Mouse (Mus musculus): ENCODE results near the gene Sh3glb1.

Sh3glb1 gene

DNA sequence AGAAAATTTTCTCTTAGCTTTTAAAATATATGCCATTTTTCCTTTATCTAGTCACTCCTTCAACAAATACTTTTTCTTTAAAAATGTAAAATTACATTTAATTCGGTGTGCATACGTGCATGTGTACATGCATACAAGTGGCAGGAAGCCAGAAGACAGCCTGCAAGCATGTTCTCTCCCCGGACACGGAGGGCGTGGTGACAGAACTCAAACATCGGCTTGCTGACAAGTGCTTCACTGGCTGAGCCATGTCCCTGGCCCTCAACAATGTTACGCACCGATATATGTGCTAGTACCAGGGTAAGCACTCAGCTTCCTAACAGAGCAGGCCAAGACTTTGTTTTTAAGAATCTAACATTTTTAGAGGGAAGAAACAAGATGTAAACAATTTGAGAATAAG, 5.5 kb downstream of the Sh3glb1 start:
- DNase-seq = no peak

DNA sequence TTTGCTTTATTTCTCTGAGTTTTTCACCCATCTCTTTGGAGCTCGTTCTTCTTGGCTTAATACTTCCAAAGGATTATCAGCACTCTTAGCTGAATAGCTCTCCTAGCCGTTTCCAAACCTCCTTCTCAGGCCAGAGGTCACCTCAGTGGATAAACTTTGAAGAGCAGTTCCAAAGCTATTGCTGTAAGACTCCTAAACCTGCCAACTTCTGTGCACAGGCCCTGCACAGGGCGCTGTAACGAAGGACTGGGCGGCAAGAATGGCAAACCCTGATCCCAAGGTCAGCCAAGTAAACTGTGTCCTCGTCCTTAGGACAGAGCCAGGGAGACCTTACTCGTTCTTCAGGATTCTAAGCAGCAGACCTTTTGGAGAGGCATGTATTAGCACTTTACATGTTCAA, 6.0 kb downstream of the Sh3glb1 start:
- peak; percentile 25 for DNase-seq

DNA sequence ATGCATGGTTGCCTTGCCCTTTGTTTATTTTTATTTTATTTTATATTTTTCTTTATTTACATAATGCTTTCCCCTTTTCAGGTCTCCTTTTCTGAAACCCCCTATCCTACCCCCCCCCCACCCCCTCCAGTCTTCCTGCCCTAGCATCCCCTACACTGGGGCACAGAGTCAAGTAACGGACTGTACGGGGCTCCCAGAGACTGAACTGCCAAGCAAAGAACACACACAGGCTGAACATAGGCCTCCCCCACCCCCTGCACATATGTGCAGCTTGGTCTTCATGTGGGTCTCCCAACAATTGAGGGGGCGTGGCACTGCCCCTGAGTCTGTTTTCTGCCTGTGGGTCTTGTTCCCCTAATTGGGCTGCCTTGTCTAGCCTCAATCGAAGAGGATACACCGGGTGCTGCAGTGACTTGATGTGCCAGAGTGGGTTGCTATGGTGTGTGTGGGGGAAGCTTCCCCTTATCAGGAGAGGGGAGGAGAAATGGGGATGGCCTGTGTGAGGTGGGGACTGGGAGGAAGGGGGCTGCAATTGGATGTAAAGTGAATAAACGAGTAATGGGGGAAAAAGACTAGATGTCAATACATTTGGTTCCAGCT, 8.4 kb downstream of the Sh3glb1 start:
- DNase-seq = no peak

DNA sequence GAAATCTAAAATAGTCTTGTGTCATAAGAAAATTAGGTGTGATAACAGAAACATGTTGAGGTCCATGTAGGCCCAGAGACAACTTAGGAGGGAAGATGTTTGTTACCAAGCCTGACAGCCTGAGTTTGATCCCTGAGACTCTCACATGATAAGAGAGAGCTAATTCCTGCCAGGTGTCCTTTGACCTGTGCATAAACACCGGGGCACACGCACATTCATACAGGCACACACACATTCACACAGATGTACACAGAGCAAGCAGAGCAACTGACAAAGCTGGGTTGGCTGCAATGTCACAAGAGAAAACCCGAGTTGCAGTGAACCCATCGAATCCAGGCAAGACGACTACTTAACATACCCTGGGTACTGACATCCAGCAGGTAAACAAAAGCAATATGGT, 11.5 kb downstream of the Sh3glb1 start:
- DNase-seq = no peak

DNA sequence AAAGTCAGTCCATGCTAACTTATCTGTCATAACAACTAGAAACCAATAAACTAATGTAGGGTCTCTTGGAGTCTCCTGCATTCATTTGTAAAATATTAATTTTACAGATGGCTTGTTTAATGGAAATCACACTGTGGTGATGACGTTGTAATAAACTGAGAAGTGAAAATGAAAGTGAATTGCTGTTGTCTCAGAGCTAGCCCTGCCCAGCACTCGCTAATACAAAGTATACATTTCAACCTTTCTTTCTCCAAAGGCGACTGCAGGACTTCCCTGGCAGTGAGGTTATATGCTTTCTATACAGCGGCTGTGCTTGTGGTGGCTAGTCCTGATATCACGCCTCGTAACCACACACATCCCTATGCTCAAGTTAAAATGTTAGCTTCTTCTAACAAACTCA, 16.2 kb downstream of the Sh3glb1 start:
- no peak for DNase-seq

DNA sequence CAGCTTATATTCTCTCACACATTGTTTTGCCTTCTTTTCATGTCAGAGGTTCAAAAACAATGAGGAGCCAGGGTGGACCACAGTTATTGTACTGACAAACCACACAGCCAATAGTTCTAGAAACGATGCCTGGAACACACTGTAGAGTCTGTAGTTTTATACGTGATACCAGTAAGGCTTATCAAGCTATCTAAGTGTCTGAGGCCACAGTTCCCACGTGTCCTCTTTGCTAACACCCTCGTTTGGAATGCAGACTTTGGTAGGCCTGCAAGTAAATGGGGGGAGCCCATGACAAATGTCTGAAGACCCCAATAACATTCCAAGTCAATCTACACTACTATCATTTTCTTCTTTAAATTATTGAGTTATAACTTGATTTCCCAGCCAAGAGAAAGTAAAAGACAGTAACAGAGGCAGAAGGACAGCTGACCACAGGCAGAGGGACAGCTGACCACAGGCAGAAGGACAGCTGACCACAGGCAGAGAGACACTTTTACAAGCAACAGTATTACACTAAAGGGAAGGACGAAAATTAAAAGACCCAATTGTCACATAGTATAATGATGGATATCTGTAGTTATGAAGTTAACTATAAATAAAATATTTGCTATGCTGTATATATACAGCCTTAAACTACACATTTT, 21.2 kb downstream of the Sh3glb1 start:
- no peak for DNase-seq

DNA sequence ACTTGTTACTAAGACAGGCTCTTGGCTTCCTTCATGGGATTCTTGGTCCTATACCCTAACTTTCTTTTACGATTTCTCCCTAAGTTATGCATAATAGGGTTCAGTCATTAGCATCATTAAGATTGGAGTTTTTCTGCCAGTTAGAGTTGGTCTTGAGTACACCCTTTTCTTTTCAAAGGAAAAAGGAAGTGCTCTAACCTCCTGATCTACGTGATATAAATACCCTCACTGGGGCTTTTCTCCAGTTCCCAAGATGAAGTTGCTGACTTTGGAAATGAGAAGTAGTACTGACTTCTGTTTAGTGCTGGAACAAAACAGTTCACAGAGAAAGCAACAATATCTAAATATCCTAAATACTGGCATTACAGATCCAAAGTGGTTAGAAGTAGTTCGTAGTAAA, 22.2 kb downstream of the Sh3glb1 start:
- DNase-seq = no peak

DNA sequence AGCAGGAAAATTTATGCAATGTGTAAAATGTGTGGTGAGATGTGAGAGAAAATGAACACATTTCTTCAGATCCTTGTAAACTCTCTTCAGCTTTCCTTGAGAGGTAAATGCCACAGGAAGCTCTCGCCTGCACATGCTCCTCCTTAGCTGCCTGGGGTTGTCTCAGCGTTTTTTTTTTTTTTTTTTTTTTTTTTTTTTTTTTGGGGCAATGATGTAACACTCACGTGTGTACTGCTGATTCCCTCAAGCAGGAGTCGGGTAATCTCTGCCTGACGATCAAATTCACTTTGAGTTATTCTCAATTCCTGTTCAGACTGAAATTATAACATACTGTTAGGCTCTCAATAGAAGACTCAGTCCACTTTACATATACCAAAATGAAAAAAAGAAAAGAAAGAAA, 23.0 kb downstream of the Sh3glb1 start:
- DNase-seq = no peak

DNA sequence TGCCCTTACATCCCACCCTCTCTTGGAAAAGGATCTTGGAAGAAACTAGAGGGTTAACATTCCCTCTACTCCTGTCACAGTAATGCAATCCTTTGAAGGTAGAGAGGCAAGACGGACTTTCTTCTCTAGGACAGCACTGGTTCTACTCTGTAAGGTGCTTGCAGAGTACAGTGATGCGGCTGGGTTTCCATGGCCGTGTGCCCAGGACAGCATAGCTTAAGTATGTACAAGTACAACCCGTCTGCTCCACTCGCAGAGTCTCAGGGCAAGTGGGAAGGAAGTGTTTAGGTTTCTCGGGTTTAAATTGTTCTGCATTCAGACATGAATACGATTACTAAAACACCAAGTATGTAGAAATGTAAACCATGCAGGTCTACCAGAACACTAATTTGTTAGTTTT, 25.2 kb downstream of the Sh3glb1 start:
- no peak for DNase-seq

DNA sequence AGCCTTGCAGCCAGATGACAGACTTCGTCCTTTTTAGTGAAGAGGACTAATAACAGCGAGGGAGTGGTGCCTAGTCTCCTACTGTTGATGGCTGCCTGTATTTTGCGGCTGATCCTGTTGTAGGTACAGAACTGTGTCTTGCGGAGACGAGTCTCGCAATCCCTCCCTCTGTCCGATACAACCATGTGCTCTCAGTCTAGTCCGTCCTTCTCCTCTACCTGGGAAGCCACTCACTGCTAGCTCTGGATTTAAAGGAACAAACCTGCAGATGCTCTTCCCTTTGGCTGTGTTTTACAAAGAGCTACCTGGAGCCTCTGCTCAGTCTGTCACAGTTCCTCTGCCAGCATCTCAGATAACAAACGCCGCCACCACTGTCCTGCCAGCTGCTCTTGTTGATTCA, 26.1 kb downstream of the Sh3glb1 start:
- DNase-seq = no peak

DNA sequence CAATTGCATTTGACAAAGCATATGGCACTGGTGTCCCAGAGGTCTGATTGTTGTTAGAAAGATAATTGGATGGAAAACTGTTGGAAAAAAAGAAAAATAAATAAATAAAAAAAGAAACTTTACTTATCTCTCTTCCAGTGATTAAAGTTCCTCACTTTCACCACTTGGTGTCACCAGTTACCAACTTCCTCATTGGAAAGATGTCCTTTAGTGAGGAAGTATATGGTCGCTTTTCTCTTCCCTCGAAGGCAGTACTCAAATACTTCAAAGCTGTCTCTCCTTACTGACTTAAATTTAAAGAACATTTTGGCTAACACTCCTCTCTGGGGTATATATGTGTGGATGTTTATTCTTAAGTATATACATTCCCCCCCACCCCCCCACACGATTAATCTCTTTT, 28.1 kb downstream of the Sh3glb1 start:
- no peak for DNase-seq

DNA sequence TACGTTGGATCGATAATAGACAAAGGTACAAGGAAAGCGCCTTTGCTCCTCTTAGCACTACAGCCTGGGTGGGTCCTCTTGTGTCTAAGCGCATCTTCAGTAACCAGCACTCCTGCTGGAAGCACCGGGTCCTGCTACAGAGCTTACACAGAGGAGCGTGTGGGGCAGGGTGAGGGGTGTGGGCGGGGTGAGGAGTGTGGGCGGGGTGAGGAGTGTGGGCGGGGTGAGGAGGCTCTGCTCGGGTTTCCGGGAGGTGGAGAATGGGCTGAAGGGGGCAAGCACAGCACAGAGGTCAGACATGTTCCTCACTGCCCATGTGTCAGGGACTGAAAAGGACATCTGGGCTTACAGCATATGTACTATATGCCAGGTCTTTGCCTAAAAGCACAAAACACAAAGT, 30.9 kb downstream of the Sh3glb1 start:
- DNase-seq = peak; percentile 53

DNA sequence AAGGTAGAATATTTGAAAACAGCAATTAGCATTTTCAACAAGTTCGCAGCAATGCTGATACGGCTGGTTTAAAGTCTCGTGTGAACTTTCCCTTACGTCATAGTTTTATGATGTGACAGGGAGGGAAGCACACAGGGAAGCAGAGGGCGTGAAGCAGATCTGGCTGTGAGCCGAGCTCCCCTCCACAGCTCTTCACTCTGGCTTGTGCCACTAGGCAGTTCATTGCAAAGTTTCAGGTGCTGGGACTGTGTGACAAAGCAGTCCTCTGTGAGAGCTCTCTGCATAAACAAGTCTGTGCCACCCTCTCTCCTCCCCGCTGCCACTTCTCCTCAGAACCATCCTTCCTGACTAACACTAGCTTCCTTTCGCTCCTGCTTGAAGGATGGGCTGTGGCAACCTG, 31.9 kb downstream of the Sh3glb1 start:
- no peak for DNase-seq

DNA sequence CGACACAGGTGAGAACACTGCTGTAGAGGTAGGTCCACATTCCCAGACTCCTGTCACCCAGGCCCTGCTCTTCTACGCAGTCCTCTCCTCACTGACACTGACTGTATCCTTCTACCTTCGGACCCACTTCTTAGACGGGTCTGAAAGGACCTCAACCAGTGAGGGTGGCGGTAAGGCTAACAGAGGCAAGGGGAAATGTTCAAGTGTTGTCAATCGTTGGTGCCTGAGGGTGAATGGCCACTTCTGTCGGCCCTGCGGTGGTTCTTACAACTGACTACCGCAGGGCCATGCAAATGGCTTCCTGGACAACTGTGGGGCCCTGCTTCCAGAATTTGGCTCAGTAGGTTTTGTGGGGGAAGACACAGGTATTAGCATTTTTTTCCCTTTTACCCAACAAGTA, 32.5 kb downstream of the Sh3glb1 start:
- no peak for DNase-seq

DNA sequence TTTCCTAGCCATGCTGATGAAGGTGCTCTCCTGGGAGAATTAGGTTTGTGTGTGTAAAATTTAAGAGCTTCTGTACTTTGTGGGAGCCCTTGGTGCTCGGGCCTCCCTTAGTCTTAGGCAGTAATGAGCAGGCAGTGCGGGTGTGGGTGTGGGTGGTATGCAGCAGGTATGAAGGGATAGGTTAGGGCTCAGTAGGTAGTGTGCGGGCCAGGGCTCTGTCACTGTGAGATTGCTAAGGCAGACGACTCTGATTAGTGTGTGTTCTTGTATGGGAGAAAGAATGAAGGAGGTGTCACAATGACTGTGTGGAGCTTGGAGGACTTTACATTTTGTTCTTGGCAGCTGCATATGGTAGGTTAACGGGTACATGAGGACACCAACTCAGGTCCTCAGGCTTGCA, 34.0 kb downstream of the Sh3glb1 start:
- no peak for DNase-seq

DNA sequence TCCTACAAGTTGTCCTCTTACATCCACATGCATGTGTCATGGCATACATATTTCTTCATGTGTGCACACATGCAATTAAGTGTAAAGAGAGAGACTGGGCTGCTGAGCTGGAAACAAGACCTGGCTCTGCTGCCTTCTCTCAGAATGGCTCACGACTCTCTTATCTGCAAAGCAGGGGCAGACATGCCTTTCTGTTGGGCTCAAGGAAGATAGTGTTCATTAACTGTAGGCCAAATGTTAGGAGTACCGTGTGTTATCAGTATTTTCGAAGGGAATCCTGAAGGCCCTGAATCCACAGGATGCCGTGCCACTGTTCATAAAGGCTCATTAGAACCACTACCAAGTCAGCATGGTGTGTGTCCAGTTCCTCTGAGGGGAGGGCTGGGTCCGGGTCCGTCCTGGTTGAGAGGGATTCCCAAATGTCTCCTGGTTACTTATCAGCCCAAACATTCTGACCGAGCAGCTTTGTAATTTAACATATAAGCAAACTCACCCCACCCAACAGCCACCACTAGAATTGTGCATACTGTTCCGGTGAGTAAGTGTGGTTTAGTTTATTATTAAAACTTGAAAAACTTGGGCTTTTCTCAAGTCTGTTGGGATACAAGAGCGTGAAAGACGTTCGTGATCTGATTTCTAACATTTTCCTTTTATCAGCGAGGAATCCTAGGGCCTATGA, 36.9 kb downstream of the Sh3glb1 start:
- no peak for DNase-seq

DNA sequence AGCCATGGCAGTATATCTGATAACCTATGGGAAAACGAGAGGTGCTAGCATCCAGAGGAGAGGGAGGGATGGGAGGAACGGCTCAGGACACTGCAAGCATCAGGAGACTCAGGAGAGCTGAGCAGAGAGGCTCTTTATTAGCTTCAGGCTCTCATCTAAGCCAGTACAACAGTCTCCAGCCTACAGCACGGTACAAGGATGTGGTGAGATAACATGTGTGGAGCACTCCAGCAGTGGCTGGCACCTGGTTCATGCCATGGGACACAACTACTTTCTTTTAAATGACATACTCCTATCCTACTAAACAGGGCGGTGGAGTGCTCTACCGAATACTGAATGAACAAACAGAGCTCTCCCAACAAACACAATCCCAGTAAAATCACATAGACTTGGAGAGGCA, 38.6 kb downstream of the Sh3glb1 start:
- DNase-seq = no peak

DNA sequence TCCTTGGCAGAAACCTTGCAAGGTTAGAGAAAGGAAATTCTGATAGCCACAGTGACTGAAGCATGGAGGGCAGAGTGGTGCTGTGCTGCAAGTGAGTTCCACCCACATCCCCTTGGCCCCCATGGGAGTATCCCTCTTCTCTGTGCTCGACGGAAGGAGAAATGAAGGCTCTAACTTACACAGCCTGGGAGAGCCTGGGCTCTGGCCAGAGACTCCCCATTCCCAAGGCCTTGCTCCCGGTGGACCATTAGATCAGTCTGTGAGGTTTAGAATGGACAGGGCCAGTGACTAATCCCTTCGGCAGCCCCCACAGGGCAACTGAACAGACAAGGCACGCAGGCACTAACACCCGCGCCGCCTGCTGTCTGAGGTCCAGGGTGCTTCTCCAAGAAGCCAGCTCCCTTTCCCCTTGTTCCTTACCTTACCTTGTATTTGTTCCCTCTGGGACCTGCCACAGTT, 40.4 kb downstream of the Sh3glb1 start:
- no peak for DNase-seq

DNA sequence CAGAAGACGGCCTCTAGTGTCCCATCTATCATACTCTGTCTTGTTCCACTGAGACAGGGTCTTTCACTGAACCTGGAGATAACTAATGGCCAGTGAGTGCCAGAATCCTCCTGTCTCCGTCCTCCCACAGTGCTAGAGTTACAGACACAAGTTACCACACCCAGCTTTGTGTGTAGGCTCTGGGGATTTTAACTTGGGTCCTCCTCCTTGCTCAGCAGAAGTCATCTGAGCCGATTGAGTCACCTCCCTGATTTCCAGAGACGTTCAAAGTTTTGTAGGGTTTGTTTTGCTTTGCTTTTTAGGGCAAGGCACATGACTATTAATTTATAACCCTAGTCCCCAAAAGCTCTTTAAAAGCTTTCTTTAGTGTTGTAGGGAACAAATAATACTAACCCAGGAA, 41.0 kb downstream of the Sh3glb1 start:
- DNase-seq = no peak

DNA sequence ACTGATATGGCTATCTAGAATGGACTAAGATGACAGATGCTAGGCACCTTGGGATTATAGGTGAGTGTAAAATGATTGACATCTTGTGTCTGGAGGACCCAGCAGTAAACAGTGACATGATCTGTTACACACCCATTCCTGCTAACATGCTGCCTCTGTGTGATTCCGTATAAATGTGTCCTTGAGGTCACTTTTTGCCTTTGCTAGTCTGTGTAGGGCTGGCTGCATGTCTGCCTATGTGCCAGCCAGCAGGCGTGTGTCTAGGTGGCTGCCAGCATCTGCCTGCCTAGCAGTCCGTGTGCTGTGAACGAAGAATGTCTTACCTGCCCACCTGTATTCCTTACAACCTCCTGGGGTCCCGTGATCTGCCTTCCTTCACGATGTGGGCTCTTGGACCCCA, 42.4 kb downstream of the Sh3glb1 start:
- DNase-seq = no peak

DNA sequence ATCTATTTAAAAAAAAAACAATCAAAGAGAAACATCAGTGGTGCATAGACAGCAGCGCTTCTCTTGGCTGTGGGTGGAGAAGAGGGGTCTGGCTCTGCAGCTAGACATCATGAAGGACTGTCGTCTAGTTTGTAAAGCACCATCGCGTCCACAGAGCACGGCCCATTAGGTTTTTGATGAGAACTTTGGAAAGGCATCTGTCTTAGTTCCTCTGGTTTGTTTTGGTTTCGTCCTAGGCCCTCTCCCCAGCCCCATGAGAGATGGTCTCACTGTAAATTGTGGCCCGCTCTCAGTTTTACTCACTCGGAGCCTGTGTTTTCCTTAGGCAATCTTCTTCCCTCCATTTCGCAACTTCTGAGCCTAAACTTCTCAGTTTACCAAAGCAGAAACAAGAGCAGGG, 43.9 kb downstream of the Sh3glb1 start:
- DNase-seq = no peak

DNA sequence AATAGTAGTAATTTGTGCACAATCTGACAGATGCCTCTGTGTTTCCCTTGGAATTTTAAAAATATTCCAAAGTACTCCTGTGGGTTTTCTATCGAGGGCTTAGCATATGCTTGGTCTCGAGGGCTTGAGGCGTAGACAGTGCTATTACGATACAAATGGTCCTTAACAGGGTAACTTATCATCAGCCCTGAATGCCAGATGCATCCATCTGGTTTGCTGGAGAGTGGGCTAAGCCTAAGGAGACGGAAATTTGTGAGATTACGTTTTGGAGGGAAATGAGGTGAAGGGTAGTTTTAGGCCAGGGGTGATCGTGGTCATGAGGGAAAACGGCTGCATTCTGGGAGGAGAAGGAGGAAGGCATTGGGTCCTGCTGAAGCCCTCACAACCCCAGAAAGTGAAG, 48.1 kb downstream of the Sh3glb1 start:
- no peak for DNase-seq

DNA sequence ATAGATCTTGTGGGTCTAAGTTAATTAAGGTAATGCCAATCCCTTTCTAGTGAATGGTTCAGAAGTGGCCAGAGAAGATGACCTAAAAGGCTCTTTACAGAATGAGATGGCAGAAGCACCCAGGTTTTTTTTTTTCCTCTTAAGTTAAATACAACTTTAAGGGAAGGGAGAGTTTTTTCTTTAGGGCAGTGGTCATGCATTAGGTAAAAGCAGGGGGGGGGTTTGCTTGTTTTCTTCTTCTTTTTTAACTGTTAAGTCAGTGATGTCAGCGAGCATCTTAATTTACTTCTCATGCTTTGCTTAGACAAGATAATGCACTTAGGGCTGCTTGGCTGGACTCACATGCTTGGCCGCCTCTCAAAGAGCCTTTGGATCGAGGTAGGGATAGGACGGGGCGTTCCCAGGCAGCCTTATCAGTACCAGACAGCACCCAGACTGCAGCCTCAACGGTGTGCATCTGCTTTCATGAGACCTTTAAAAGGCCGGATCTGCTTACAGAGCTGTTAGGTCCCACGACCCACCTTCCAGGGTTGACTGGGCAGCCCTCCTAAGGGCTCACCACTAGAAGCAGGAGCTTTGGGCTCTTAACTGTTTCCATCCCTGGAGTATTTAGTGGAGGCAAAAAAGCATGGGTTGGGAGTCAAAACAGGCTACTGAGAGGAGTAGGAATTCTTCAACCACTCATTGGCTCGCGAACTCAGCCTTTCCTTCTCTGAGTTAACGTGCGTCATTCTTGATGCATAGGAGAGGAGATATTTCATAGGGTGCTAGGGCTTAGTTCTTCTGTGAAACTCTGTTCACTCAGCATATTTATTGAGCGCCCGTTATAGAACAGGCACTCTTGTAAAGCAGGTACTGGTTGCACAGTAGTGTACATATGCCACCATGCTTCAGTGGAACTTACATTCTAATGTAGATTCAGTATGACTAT, 49.9 kb downstream of the Sh3glb1 start:
- DNase-seq = no peak

All from kidney, postnatal 10 days (tissue).